Mouse (Mus musculus): ENCODE data around the gene Serpine1.

The Serpine1 gene

GRCm38 (mm10) chr5:137096037-137096436 lies 24.0 kb upstream of the Serpine1 start:
- DNase-seq (ENCODE audit: low read depth, low spot score): no peak

DNA sequence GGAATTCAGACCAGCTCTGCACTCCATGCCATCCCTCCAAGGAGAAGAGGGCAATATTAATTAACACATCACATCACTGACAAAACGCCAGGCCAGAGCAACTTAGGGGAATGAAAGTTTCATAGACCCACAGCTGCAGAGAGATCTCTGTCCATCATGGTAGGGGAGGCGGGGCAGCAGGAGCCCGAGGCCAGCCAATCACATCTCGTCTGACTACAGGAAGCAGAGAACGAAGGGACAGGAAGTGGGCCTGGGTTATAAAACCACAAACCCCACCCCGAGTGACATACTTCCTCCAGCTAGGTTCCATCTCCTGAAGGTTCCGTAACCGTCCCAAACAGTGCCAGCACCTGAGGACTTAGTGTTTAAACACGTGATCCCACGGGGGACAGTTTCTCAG lies 23.1 kb upstream of the Serpine1 start:
- no peak for DNase-seq (ENCODE audit: low read depth, low spot score)

- DNase-seq (ENCODE audit: low read depth, low spot score): no peak
Observed at GRCm38 (mm10) chr5:137093720-137094119, 21.7 kb upstream of the Serpine1 start.

DNA sequence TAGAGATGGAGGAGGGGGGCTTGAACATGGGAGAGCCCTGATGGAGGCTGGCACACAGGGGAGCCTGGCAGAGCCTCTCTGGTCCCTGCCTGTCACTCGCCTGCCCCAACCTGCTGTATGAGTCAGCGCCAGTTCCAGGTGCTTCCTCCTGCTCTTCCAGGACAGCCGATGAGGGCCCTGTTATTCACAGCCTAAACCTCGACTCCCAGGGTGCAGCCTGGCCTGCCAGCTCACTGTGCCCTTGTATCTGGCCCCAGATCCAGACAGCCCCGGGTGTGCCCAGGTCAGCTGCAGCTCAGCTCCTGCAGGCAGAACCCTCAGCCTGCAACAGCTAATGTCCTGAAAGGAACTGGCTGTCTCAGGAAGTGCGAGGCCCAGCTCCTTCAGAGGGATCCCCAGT lies 19.5 kb upstream of the Serpine1 start:
- DNase-seq (ENCODE audit: low read depth, low spot score): no peak

GRCm38 (mm10) chr5:137090870-137091269 lies 18.8 kb upstream of the Serpine1 start:
- DNase-seq (ENCODE audit: low read depth, low spot score): no peak

- no peak for DNase-seq (ENCODE audit: low read depth, low spot score)
Observed at GRCm38 (mm10) chr5:137087410-137087809, 15.3 kb upstream of the Serpine1 start.

DNA sequence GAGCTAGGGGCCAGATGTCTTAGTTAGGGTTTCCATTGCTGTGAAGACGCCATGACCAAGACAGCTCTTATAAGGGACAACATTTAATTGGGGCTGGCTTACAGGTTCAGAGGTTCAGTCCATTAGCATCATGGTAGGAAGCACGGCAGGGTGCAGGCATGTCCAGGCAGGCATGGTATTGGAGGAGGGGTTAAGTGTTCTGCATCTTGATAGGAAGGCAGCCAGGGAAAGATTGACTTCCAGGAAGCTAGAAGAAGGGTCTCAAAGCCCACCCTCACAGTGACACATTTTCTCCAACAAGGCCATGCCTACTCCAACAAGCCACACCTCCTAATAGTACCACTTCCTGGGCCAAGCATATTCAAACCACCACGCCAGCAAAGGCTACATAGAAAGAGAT lies 13.7 kb upstream of the Serpine1 start:
- DNase-seq (ENCODE audit: low read depth, low spot score): no peak

DNA sequence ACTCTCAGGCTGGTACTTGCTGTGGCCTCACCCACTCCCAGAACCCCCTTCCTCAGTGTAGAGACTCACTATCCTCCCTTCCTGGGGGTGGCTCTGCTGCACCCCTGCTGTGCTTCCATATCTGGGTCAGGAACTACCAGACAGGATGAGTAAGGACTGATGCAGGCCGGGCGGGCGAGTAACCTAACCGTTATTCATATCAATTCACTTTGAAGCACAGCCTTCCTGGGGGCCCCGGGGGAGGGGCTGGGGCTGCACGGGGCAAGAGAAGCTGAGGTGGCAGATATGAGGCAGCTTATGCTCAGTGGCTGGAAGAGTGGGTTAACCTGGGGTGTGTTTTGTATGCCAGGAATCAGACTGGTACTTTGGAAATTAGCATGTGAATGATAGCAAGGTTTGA lies 13.0 kb upstream of the Serpine1 start:
- no peak for DNase-seq (ENCODE audit: low read depth, low spot score)

DNA sequence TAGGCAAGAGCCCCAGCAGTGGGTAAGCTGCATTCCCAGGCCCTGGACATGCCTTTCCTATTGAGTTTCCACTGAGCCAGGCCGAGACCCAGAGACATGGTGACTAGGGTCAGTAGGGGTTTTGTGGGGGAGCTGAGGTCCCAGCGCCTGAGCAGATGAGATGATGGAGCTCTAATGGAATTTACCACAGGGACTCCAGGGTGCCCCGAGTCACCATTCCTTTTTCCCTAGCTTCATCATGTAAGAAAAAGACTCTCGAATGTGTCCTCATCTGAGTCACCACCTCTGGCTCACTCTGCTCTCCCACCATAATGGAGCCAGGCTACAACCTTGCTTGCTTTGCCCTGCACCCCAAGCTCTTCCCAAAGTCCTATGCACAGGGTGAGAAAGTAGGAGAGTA lies 11.0 kb upstream of the Serpine1 start:
- no peak for DNase-seq (ENCODE audit: low read depth, low spot score)

GRCm38 (mm10) chr5:137079849-137080248 lies 7.8 kb upstream of the Serpine1 start:
- DNase-seq (ENCODE audit: low read depth, low spot score): no peak

GRCm38 (mm10) chr5:137078616-137079015 lies 6.5 kb upstream of the Serpine1 start:
- DNase-seq (ENCODE audit: low read depth, low spot score): no peak

DNA sequence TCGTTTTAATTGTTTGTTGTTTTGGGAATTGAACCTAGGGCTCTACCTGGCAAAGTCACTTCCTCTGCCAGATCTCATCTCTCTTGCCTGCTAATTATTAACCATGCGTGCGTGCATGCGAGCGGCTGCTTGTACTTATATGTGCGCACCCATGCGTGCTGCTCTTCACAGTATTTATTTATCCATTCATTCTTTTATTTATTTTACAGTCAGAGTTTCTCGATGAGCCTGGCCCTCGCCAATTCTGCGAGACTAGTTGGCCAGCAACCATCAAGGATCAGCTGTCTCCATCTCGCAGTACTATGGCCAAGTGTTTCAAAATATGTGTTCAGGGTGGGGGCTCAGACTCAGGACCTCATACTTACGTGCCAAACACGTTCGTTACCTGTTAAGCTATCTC lies 6.0 kb upstream of the Serpine1 start:
- no peak for DNase-seq (ENCODE audit: low read depth, low spot score)

DNA sequence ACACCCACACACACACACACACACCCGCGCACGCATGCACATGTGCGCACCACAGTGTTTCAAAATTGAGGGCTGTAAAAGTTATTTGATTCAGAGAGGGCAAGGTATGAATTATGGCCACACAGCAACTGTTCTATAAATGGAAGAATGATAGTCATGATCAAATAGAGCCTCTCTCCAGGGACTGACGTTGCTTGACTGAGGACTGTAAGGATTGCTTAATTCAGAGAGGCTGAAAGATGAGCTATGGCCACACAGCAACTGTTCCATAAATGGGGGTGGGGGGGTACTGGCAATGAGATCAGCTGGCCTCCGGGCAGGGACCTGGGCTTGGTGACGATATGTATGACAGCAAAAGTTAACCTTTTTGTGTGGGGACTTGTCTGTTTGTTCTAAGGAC lies 5.1 kb upstream of the Serpine1 start:
- DNase-seq (ENCODE audit: low read depth, low spot score): no peak

DNA sequence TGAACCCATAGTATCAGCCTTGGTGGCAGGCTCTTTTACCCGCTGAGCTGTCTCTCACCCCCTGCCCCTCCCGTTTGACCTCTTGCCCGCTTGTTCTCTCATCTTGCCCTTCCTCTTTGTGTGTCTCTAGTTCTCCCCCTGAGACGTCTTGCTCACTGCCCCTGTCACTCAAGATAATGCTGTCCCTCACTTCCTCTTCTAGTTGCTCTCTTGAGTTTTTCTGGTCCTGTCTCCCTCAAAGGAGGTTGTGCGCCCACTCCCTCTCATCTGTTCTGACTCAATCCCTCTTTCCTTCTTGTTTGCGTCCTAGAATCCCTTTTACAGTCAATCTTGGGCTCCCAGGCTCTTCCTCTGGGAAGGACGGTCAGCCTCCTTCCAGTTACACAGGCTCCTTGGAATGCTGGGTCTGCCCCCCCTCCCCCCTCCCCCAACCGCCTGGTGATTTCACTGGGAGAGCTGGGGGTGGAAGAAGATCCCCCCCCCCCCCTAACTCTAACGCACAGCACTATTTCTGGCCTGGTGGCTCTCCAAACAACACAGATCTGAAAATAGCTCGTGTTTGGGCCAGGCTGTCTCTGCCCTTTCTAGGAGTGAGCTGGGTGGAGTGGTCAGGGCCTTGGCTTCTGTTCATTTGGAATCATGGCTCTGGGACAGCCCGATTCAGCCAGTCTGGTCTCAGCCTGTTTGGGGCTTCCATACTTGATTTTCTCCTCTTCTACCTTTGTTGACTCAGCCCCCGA lies 4.3 kb upstream of the Serpine1 start:
- no peak for DNase-seq (ENCODE audit: low read depth, low spot score)

DNA sequence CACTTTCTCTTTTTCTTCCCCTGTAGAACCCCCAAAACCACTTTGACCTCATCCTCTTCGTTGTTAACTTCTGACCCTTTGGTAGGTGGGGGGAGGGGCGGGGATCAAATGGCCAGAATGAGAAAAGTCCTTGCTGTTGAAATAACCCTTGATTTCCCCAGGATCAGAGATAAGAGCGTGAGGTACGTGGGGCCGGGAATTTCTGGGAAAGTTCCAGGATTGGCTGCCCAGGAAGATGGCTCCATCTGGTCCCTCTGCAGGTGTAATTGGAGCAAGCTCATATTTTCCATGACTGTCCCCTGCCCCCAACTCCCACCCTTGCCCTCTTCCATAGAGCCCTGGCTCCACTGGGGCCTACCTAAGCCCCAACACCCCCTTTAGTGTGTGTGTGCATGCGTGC lies 3.7 kb upstream of the Serpine1 start:
- no peak for DNase-seq (ENCODE audit: low read depth, low spot score)

DNA sequence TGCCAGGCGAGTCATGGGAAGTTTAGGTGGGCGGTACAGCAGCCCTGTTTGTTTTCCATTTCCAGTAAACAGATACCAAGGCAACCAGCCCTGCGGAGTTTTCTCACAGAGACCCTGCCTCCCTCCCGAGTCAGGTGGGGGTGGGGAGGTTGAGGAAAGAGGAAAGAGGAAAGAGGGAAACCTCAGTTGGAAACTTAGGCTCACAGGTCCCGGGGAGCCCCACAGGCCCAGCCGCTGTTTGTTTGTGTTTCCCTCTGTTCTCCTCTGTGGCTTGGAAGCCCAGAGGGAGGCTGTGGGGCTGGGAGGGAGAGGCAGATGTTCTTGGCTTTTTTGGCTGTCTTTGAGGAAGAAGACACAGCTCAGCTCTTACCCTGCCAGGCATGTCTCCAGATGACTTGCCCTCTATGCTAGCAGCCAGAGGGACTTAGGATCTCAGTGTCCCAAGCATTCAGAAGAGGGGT lies 2.2 kb upstream of the Serpine1 start:
- no peak for DNase-seq (ENCODE audit: low read depth, low spot score)

DNA sequence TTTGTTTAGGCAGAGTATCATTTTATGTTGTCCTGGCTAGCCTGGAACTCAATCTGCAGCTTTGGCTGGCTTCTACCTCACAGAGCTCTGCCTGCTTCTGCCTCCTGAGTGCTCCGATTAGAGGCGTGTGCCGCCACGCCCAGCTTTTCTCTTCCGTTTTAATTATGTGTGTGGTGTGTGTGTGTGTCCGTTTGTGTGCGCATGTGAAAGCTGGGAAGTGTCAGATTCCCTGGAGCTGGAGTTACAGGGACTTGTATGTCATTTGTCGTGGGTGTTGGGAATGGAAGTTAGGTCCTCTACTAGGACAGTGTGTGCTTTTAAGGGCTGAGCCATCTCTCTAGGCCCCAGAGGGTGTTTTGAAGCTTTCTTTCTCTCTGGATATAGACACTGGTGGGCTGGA lies 1.1 kb upstream of the Serpine1 start:
- no peak for DNase-seq (ENCODE audit: low read depth, low spot score)

GRCm38 (mm10) chr5:137070881-137071605 lies 1.0 kb downstream of the Serpine1 start:
- no peak for DNase-seq (ENCODE audit: low read depth, low spot score)

DNA sequence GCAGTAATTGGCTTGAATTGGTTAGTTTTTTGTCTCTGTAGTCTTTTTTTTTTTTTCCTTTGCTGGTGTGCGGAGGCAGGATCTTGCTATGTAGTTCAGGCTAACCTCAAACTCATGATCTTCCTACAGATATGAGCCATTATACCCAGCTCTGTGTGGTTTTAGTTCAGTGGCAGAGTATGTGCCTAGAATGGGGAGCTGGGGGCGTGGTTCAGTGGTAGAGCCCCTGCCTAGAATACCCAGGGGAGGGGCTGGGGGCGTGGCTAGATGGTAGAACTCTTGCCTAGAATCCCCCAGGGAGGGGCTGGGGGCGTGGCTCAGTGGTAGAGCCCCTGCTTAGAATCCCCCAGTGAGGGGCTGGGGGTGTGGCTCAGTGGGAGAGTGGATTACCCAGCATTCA lies 3.4 kb downstream of the Serpine1 start:
- DNase-seq (ENCODE audit: low read depth, low spot score): no peak

- DNase-seq (ENCODE audit: low read depth, low spot score): no peak
Observed at GRCm38 (mm10) chr5:137065923-137066322, 6.1 kb downstream of the Serpine1 start.

GRCm38 (mm10) chr5:137065454-137065853 lies 6.6 kb downstream of the Serpine1 start:
- no peak for DNase-seq (ENCODE audit: low read depth, low spot score)

DNA sequence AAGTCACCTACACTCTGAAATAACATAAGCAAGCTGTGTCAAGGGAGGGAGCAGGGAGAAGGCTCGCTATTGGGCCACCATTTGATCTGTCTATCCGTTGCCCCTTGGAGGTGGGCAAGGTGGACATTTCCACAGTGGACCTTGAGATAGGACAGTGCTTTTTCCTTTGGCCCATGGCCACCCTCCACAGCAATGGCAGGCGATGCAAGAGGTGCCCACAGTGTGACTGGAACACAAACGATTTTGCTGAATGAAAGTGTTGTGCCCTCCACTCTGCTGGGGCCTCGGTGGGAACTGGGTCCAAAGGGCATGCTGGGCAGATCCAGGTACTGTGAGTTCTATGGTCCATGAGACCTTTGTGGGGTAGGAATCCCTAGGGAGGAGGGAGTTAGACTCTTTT lies 9.5 kb downstream of the Serpine1 start:
- no peak for DNase-seq (ENCODE audit: low read depth, low spot score)

DNA sequence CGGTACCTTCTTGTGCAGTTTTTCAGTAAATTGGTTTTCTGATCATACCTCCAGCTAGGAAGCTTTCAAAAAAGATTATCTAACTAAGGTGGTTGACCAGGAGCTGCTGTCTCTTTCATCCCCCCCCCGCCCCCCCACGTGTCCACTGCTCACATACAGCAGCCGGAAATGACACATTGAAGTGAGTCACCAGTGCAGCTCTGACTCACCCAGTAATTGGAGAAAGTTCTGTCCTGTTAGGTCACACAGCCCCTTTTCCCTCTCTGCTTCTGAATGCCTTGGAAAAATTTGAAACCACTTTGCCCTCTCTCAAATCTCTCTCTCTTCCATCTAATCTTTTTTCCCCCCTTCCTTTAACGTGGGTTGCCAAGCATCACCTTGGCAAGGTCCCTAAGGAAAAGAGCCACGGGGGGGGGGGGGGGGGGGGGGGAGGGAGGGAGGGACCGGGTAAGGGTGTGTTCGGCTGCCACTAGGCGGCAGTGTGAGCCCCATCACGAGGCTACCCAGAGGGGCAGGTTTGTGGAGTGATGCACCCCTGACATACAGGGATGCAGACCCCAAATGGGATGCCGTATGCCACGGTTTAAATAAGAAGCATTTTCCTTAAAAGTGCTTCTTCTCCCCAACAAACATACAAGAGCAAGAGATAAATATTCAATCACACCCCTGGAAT lies 10.1 kb downstream of the Serpine1 start:
- no peak for DNase-seq (ENCODE audit: low read depth, low spot score)
